Mouse (Mus musculus): ENCODE measurements around the gene Ltbp1. TPM values are rescaled to one million over a fixed set of nuclear protein-coding genes. Genes with fewer than 3 reads are reported as not detected.

Ltbp1 gene
- polyA plus RNA-seq, 1 experiment from 2014 or later = 2.1 TPM

GRCm38 (mm10) chr17:75439062-75439461 lies 433.7 kb downstream of the Ltbp1 start:
- Histone ChIP-seq H3K36me3 (ENCODE audit: control insufficient read depth, insufficient read depth) (no peaks in the 10 kb centered on the region), H3K4me3 (ENCODE audit: low read depth, low read length) (no peak overlapping the region), H3K4me2 (ENCODE audit: low read depth, low read length) (no peak overlapping the region), H3K4me1 (ENCODE audit: control insufficient read depth, low read depth, low read length) (no peaks in the 10 kb centered on the region), H3K9ac (ENCODE audit: low read depth, low read length) (no peak overlapping the region), H3K9me3 (replicated peaks; ENCODE audit: control insufficient read depth, low read length) (no peaks in the 10 kb centered on the region), H3K27ac (ENCODE audit: low read length) (no peak overlapping the region), H3K27me3 (ENCODE audit: control insufficient read depth, insufficient read depth, low read depth, low read length) (no peaks in the 10 kb centered on the region)
- ATAC-seq (ENCODE audit: low read depth) = no peak
- WGBS (ENCODE audit: insufficient replicate concordance) = 71% methylated on average over 14 of the region's 14 CpGs

- no peaks in the 10 kb centered on the region for H3K27me3 ChIP-seq (ENCODE audit: control insufficient read depth, insufficient read depth, low read depth, low read length)
- H3K4me2 ChIP-seq (ENCODE audit: low read depth, low read length) = no peak overlapping the region
- no peaks in the 10 kb centered on the region for H3K36me3 ChIP-seq (ENCODE audit: control insufficient read depth, insufficient read depth)
- no peak overlapping the region for H3K27ac ChIP-seq (ENCODE audit: low read length)
- no peak overlapping the region for H3K9ac ChIP-seq (ENCODE audit: low read depth, low read length)
- no peak overlapping the region for H3K4me3 ChIP-seq (ENCODE audit: low read depth, low read length)
- ATAC-seq (ENCODE audit: low read depth) = peak; percentile 35; the same call in 1 of the 2 replicates
- 34% methylated on average over 7 of the region's 7 CpGs for WGBS (ENCODE audit: insufficient replicate concordance)
- no peaks in the 10 kb centered on the region for H3K9me3 ChIP-seq (replicated peaks; ENCODE audit: control insufficient read depth, low read length)
- H3K4me1 ChIP-seq (ENCODE audit: control insufficient read depth, low read depth, low read length) = no peaks in the 10 kb centered on the region
These were observed 435.3 kb downstream of the Ltbp1 start for GRCm38 (mm10) chr17:75440619-75441018.

DNA sequence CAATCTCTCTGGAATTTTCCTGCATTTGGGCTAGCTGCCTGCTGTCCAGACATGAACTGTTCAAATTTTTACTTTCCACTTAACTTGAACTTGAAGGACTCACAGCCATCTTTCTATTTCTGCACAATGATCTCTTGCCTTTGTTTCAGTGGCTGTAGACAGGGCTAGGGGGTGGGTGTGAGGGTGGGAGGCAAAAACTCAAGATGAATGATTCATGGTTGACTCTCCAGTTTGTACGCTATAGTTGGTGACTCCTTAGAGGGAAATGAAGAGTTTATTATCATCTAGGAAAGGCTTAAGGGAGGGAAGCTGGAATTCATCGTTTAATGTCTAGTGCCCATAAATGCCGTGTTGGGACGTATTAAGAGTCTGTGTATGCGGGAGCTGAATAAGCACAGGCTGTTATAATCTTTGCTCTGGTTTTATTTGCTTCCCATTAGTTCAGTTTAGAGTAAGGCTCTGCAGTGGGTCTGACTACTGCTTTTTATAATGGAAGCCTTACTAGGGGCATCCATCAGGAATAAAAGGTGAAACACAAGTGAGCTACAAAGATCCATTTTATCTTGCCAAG lies 436.0 kb downstream of the Ltbp1 start:
- no peak overlapping the region for H3K4me3 ChIP-seq (ENCODE audit: low read depth, low read length)
- H3K27me3 ChIP-seq (ENCODE audit: control insufficient read depth, insufficient read depth, low read depth, low read length) = no peaks in the 10 kb centered on the region
- no peak overlapping the region for H3K27ac ChIP-seq (ENCODE audit: low read length)
- H3K9ac ChIP-seq (ENCODE audit: low read depth, low read length) = no peak overlapping the region
- H3K4me1 ChIP-seq (ENCODE audit: control insufficient read depth, low read depth, low read length) = no peaks in the 10 kb centered on the region
- H3K4me2 ChIP-seq (ENCODE audit: low read depth, low read length) = no peak overlapping the region
- H3K9me3 ChIP-seq (replicated peaks; ENCODE audit: control insufficient read depth, low read length) = no peaks in the 10 kb centered on the region
- no peaks in the 10 kb centered on the region for H3K36me3 ChIP-seq (ENCODE audit: control insufficient read depth, insufficient read depth)
- ATAC-seq (ENCODE audit: low read depth) = no peak
- 66% methylated on average over 5 of the region's 5 CpGs for WGBS (ENCODE audit: insufficient replicate concordance)

Measured in liver, embryonic 16.5 days (tissue).